Mouse (Mus musculus): ENCODE measurements around the gene Mest. TPM values are rescaled to one million over a fixed set of nuclear protein-coding genes. Genes with fewer than 3 reads are reported as not detected.

Mest gene
- total and polyA plus RNA-seq, 3 experiments: 0.12 to 0.31 TPM; not detected in 1

Other genes starting within 250 kb of the Mest start
- 25.4 and 26.1 TPM in 2 replicates for gene Tmem209, start 213.8 kb upstream of the Mest start, total RNA-seq (2012; rRNA removed)
- gene Tmem209, start 213.8 kb upstream of the Mest start, polyA plus RNA-seq (2012; ENCODE audit: insufficient read depth in 1 of 2, insufficient read length in 2 of 2, low read depth in 1 of 2, low replicate concordance in 2 of 2, missing spikeins in 1 of 2): 10 to 100 TPM; 35.9 to 93.4 TPM
- gene Ssmem1, start 213.7 kb upstream of the Mest start, total RNA-seq (2012; rRNA removed): 0.08 TPM in 1 of 2 replicates, not detected in the other
- gene Ssmem1, start 213.7 kb upstream of the Mest start, polyA plus RNA-seq (2012; ENCODE audit: insufficient read depth in 1 of 2, insufficient read length in 2 of 2, low read depth in 1 of 2, low replicate concordance in 2 of 2, missing spikeins in 1 of 2): under 1 TPM in 1 of 2 experiments, not detected in 1; 0.13 TPM
- 0.12 and 0.29 TPM in 2 replicates for gene Cpa2, start 182.0 kb upstream of the Mest start, total RNA-seq (2012; rRNA removed)
- under 1 TPM in 1 of 2 experiments, not detected in 1; 0.43 TPM for gene Cpa2, start 182.0 kb upstream of the Mest start, polyA plus RNA-seq (2012; ENCODE audit: insufficient read depth in 1 of 2, insufficient read length in 2 of 2, low read depth in 1 of 2, low replicate concordance in 2 of 2, missing spikeins in 1 of 2)
- not detected in 2 replicates for gene Cpa4, start 155.2 kb upstream of the Mest start, total RNA-seq (2012; rRNA removed)
- not detected for gene Cpa4, start 155.2 kb upstream of the Mest start, polyA plus RNA-seq (2012; ENCODE audit: insufficient read depth in 1 of 2, insufficient read length in 2 of 2, low read depth in 1 of 2, low replicate concordance in 2 of 2, missing spikeins in 1 of 2)
- gene Cpa5, start 112.5 kb upstream of the Mest start, total RNA-seq (2012; rRNA removed): not detected in 2 replicates
- gene Cpa5, start 112.5 kb upstream of the Mest start, polyA plus RNA-seq (2012; ENCODE audit: insufficient read depth in 1 of 2, insufficient read length in 2 of 2, low read depth in 1 of 2, low replicate concordance in 2 of 2, missing spikeins in 1 of 2): not detected
- gene Cpa1, start 84.3 kb upstream of the Mest start, total RNA-seq (2012; rRNA removed): not detected in 2 replicates
- not detected for gene Cpa1, start 84.3 kb upstream of the Mest start, polyA plus RNA-seq (2012; ENCODE audit: insufficient read depth in 1 of 2, insufficient read length in 2 of 2, low read depth in 1 of 2, low replicate concordance in 2 of 2, missing spikeins in 1 of 2)
- gene Cep41, start 29.8 kb upstream of the Mest start, total RNA-seq (2012; rRNA removed): 9.2 and 9.8 TPM in 2 replicates
- gene Cep41, start 29.8 kb upstream of the Mest start, polyA plus RNA-seq (2012; ENCODE audit: insufficient read depth in 1 of 2, insufficient read length in 2 of 2, low read depth in 1 of 2, low replicate concordance in 2 of 2, missing spikeins in 1 of 2): 10 to 100 TPM in 1 of 2 experiments, not detected in 1; 12.0 TPM
- gene Copg2, start 173.2 kb downstream of the Mest start, total RNA-seq (2012; rRNA removed): 14.8 and 16.0 TPM in 2 replicates
- gene Copg2, start 173.2 kb downstream of the Mest start, polyA plus RNA-seq (2012; ENCODE audit: insufficient read depth in 1 of 2, insufficient read length in 2 of 2, low read depth in 1 of 2, low replicate concordance in 2 of 2, missing spikeins in 1 of 2): 10 to 100 TPM in 1 of 2 experiments, not detected in 1; 20.3 TPM
- not detected in 2 replicates for gene Tsga13, start 192.0 kb downstream of the Mest start, total RNA-seq (2012; rRNA removed)
- gene Tsga13, start 192.0 kb downstream of the Mest start, polyA plus RNA-seq (2012; ENCODE audit: insufficient read depth in 1 of 2, insufficient read length in 2 of 2, low read depth in 1 of 2, low replicate concordance in 2 of 2, missing spikeins in 1 of 2): not detected
- not detected in 2 replicates for gene Klf14, start 235.5 kb downstream of the Mest start, total RNA-seq (2012; rRNA removed)
- gene Klf14, start 235.5 kb downstream of the Mest start, polyA plus RNA-seq (2012; ENCODE audit: insufficient read depth in 1 of 2, insufficient read length in 2 of 2, low read depth in 1 of 2, low replicate concordance in 2 of 2, missing spikeins in 1 of 2): not detected